Mouse (Mus musculus) kidney, adult 18-20 months (tissue): ENCODE data around the gene Ackr4.

Experiments used
- DNase-seq: peaks from one replicate; pipeline ENCODE4 v3.0.0; 2021

Gene Ackr4

GRCm38 (mm10) chr9:104039031-104039695 lies 87.6 kb downstream of the Ackr4 start:
- no peak for DNase-seq

GRCm38 (mm10) chr9:104038266-104038665 lies 88.5 kb downstream of the Ackr4 start:
- DNase-seq: no peak

GRCm38 (mm10) chr9:104035261-104036015 lies 91.3 kb downstream of the Ackr4 start:
- DNase-seq: peak; percentile 84

GRCm38 (mm10) chr9:104034718-104035117 lies 92.0 kb downstream of the Ackr4 start:
- no peak for DNase-seq

GRCm38 (mm10) chr9:104034231-104034630 lies 92.5 kb downstream of the Ackr4 start:
- no peak for DNase-seq
